Mouse (Mus musculus) kidney, embryonic 15.5 days (tissue): ENCODE measurements around the gene Rundc3a. TPM values are rescaled to one million over a fixed set of nuclear protein-coding genes. Genes with fewer than 3 reads are reported as not detected.

ENCODE experiments used
- ATAC-seq: fragments of 200-750 bp; cut with Nextera tagmentation; replicated peaks from 2 replicates; pipeline ENCODE4 v1.8.0; 2017; ENCODE audit warnings: moderate TSS enrichment; ENCODE audit not compliant: low FRiP score
- H3K27ac ChIP-seq: fragments of 300-500 bp; sonication (generic); 2 replicates; pipeline ENCODE4 v1.5.1; 2015; ENCODE audit warnings: mild to moderate bottlenecking, inconsistent platforms
- H3K27me3 ChIP-seq: fragments of 300-500 bp; sonication (generic); 2 replicates; pipeline ENCODE4 v1.6.1; 2015; ENCODE audit warnings: inconsistent platforms
- H3K36me3 ChIP-seq: fragments of 300-500 bp; sonication (generic); 2 replicates; pipeline ENCODE4 v1.6.1; 2015; ENCODE audit warnings: inconsistent platforms
- H3K4me1 ChIP-seq: fragments of 300-500 bp; sonication (generic); 2 replicates; pipeline ENCODE4 v1.6.1; 2015; ENCODE audit warnings: inconsistent platforms
- H3K4me2 ChIP-seq: fragments of 300-500 bp; sonication (generic); 2 replicates; pipeline ENCODE4 v1.6.1; 2015; ENCODE audit warnings: moderate library complexity, mild to moderate bottlenecking, inconsistent platforms
- H3K4me3 ChIP-seq: fragments of 300-500 bp; sonication (generic); replicated peaks from 2 replicates; pipeline ENCODE4 v1.5.1; 2015; ENCODE audit warnings: mild to moderate bottlenecking, inconsistent platforms
- H3K9ac ChIP-seq: fragments of 300-500 bp; sonication (generic); 2 replicates; pipeline ENCODE4 v1.6.1; 2015; ENCODE audit warnings: mild to moderate bottlenecking, inconsistent platforms
- H3K9me3 ChIP-seq: fragments of 300-500 bp; sonication (generic); replicated peaks from 2 replicates; pipeline ENCODE4 v1.6.1; 2016; ENCODE audit warnings: inconsistent platforms
- WGBS: fragments of 180-500 bp; shearing (Covaris S2); methylation state at CpG from one replicate; pipeline ENCODE4 v1.1.7; 2015; ENCODE audit warnings: mixed read lengths; 5-methylcytosine and 5-hydroxymethylcytosine counted together
- polyA plus RNA-seq: library from polyadenylated mRNA; unstranded; fragments of >200 nt; fragmentation: Nextera tagmentation; extraction: Ambion mirVana; gene quantifications from 2 replicates; pipeline ENCODE4 v1.2.1, GENCODE M21; 2015

Rundc3a gene
- polyA plus RNA-seq, result 2.5 and 4.9 TPM in 2 replicates

GRCm38 (mm10) chr11:102393238-102393634 lies at the start of gene Rundc3a:
Rundc3a (plus strand) TSS chr11:102393403.
- under 1% methylated on average over 34 of the region's 34 CpGs for WGBS
- H3K36me3 ChIP-seq, result no peaks in the 10 kb centered on the region
- peak within 1 kb of the TSS; percentile 47 for H3K4me3 ChIP-seq
- peak within 1 kb of the TSS; percentile 95 for H3K4me2 ChIP-seq
- H3K9ac ChIP-seq, result peak within 1 kb of the TSS; percentile 36; the same call in 1 of the 2 replicates
- peak; percentile 83 for ATAC-seq
- no peaks in the 10 kb centered on the region for H3K9me3 ChIP-seq
- H3K4me1 ChIP-seq, result peaks cover 25% of the 10 kb centered on the region
- peaks cover 50% of the 10 kb centered on the region for H3K27me3 ChIP-seq
- H3K27ac ChIP-seq, result peak within 1 kb of the TSS; percentile 27; the same call in 1 of the 2 replicates

DNA sequence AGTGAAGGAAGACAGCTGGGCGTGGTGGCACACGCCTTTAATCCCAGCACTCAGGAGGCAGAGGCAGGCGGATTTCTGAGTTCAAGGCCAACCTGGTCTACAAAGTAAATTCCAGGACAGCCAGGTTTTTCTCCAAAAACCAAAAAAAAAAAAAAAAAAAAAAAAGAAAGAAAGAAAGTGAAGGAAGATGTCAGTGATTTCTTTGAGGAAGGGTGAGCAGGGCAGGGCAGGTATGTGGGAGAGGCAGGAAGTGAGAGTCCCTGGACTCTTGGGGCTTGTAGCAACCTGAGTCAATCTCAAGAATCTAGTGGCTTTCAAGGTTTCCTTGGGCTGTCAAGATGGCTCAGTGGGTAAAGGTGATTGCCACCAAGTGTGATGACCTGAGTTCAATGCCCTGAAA lies 48.7 kb upstream of the Rundc3a start:
- ATAC-seq, result no peak

DNA sequence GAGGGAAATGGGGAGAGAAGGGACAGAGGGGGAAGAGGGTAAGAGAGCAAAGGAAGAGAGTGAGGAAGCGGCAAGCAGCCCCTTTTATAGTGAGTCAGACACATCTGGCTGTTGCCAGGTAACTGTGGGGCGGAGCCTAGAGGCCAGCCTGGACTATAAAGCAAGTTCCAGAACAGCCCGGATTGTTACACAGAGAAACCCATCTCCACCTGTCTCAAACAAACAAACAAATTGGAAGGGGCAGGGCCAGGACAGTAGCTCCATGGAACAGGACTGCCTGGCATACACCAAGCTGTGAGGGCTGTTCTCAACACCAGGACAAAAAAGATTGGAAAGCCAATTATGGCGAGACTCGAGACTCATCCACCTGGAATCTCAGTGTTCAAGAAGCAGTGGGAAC lies 46.3 kb upstream of the Rundc3a start:
- peaks cover 15% of the 10 kb centered on the region; the same call in 1 of the 2 replicates for H3K4me1 ChIP-seq
- no peak overlapping the region for H3K4me2 ChIP-seq
- no peak overlapping the region for H3K9ac ChIP-seq
- no peak overlapping the region for H3K27ac ChIP-seq
- WGBS, result 61% methylated on average over 5 of the region's 5 CpGs
- no peaks in the 10 kb centered on the region for H3K36me3 ChIP-seq
- no peak for ATAC-seq
- no peaks in the 10 kb centered on the region for H3K9me3 ChIP-seq
- H3K27me3 ChIP-seq, result 0 out of 2 replicates have a peak, but pooled peaks cover 3% of the 10 kb centered on the region
- no peak overlapping the region for H3K4me3 ChIP-seq

More for the DNA sequence above, 48.7 kb upstream of the Rundc3a start:
- WGBS, result 95% methylated on average over 3 of the region's 3 CpGs
- no peaks in the 10 kb centered on the region for H3K9me3 ChIP-seq
- no peaks in the 10 kb centered on the region for H3K27me3 ChIP-seq
- no peak overlapping the region for H3K4me2 ChIP-seq
- no peak overlapping the region for H3K4me3 ChIP-seq
- H3K9ac ChIP-seq, result no peak overlapping the region
- H3K27ac ChIP-seq, result no peak overlapping the region
- H3K4me1 ChIP-seq, result peaks cover 5% of the 10 kb centered on the region; the same call in 1 of the 2 replicates
- H3K36me3 ChIP-seq, result no peaks in the 10 kb centered on the region

DNA sequence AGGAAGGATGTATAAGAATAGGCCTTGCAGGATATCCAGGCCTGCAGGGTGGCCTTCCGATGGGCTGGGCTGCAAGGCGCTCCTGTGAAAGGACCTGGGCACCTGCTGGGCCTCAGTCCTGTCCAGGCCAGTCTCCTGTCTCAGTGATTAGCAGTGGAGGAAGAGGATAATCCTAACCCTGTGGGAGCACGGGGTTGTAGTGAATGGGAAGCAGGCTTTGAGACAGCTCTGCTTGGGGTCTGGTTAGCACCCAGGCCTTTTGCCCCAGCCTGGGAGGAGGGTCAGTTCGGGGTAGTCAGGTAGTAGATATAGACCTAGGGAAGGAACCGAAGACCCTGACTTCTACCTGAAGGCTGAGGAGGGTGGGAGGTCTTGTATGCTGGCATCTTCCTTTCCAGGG lies 45.5 kb upstream of the Rundc3a start:
- ATAC-seq, result no peak
- WGBS, result 82% methylated on average over 5 of the region's 5 CpGs
- no peak overlapping the region for H3K4me3 ChIP-seq

DNA sequence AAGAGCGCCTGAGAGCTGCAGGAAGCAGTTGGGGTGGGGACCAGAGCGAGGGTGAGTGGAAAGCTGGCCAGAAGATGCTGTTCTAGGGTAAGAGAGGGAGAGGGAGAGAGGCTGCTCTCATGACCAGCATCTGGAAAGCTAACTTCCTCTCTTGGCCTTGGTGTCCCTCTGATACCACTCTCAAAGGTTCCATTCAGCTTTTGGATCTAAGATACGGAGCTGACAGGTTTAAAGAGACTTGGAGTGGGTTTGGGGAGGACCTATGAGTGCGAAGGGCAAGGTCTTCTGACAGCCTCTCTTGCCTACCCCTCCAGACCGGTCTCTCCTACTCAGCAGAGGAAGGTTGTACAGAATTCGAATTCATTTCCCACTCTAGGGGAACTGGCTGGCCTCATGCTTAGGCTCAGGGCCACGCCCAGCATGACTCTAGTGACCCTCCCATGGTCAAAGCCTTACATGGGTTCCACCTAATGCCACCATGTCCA lies 45.1 kb upstream of the Rundc3a start:
- Histone ChIP-seq H3K4me3 (no peak overlapping the region), H3K9me3 (no peaks in the 10 kb centered on the region), H3K9ac (no peak overlapping the region), H3K4me2 (no peak overlapping the region), H3K27ac (no peak overlapping the region), H3K27me3 (peaks cover 6% of the 10 kb centered on the region; the same call in 1 of the 2 replicates), H3K4me1 (peaks cover 24% of the 10 kb centered on the region), H3K36me3 (no peaks in the 10 kb centered on the region)
- 86% methylated on average over 7 of the region's 7 CpGs for WGBS
- ATAC-seq, result no peak; the same call in 1 of the 2 replicates

More for the DNA sequence above, 45.5 kb upstream of the Rundc3a start:
- H3K36me3 ChIP-seq, result no peaks in the 10 kb centered on the region
- H3K4me1 ChIP-seq, result peaks cover 20% of the 10 kb centered on the region
- no peak overlapping the region for H3K27ac ChIP-seq
- peaks cover 6% of the 10 kb centered on the region; the same call in 1 of the 2 replicates for H3K27me3 ChIP-seq
- H3K4me2 ChIP-seq, result no peak overlapping the region
- H3K9me3 ChIP-seq, result no peaks in the 10 kb centered on the region
- H3K9ac ChIP-seq, result no peak overlapping the region

DNA sequence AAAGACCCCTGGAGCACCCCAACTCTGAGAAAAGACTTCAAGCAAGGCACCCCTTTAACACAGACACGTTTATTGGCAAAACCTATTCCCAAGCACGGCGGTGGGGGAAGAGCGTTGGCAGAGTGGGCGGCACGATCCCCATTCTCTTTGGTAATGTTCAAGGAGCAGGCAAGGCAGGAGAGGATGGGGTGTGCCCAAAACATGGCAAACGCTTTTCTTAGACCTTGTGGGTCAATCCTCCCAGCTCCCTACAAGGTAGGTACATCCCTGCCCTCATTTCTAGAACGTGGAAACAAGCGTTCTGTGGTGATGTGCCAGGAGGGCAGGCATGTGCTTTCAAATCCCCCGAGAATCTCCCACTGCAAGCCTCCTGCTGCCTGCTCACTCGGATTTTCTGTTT lies 44.4 kb upstream of the Rundc3a start:
- H3K36me3 ChIP-seq, result no peaks in the 10 kb centered on the region
- peaks cover 25% of the 10 kb centered on the region for H3K4me1 ChIP-seq
- no peak for ATAC-seq
- no peak overlapping the region for H3K4me2 ChIP-seq
- no peak overlapping the region for H3K27ac ChIP-seq
- no peak overlapping the region for H3K9ac ChIP-seq
- 85% methylated on average over 11 of the region's 11 CpGs for WGBS
- no peaks in the 10 kb centered on the region for H3K9me3 ChIP-seq
- peaks cover 10% of the 10 kb centered on the region for H3K27me3 ChIP-seq
- no peak overlapping the region for H3K4me3 ChIP-seq

GRCm38 (mm10) chr11:102349189-102349954 lies 43.8 kb upstream of the Rundc3a start:
- H3K4me2 ChIP-seq, result no peak overlapping the region
- H3K4me3 ChIP-seq, result no peak overlapping the region
- H3K27me3 ChIP-seq, result peaks cover 13% of the 10 kb centered on the region
- 83% methylated on average over 3 of the region's 3 CpGs for WGBS
- no peak overlapping the region for H3K9ac ChIP-seq
- no peaks in the 10 kb centered on the region for H3K36me3 ChIP-seq
- ATAC-seq, result peak; percentile 31; the same call in 1 of the 2 replicates
- no peaks in the 10 kb centered on the region for H3K9me3 ChIP-seq
- H3K4me1 ChIP-seq, result peaks cover 25% of the 10 kb centered on the region
- no peak overlapping the region for H3K27ac ChIP-seq

DNA sequence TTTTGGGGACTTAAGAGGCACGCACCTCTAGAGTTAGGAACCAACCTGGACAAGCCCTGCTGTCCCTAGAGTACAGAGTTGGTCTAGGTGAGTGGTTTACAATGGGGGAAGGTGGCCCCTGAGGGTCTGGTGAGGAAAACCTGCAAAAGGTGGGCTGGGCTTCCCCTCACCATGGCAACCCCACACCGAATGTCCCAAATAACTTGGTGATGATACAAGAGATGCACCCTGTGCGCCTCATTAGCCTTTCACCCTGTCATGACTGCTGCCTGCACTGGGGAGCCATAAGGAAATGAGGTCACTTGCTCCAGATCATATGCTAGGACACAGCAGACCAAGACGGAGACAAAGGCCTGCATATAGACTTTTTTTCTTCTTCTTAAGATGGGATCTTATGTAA lies 42.8 kb upstream of the Rundc3a start:
- no peak overlapping the region for H3K4me2 ChIP-seq
- H3K27ac ChIP-seq, result no peak overlapping the region
- peaks cover 13% of the 10 kb centered on the region for H3K27me3 ChIP-seq
- H3K4me1 ChIP-seq, result peaks cover 25% of the 10 kb centered on the region
- 78% methylated on average over 4 of the region's 4 CpGs for WGBS
- H3K4me3 ChIP-seq, result no peak overlapping the region
- ATAC-seq, result no peak
- H3K9ac ChIP-seq, result no peak overlapping the region
- no peaks in the 10 kb centered on the region for H3K36me3 ChIP-seq
- no peaks in the 10 kb centered on the region for H3K9me3 ChIP-seq

DNA sequence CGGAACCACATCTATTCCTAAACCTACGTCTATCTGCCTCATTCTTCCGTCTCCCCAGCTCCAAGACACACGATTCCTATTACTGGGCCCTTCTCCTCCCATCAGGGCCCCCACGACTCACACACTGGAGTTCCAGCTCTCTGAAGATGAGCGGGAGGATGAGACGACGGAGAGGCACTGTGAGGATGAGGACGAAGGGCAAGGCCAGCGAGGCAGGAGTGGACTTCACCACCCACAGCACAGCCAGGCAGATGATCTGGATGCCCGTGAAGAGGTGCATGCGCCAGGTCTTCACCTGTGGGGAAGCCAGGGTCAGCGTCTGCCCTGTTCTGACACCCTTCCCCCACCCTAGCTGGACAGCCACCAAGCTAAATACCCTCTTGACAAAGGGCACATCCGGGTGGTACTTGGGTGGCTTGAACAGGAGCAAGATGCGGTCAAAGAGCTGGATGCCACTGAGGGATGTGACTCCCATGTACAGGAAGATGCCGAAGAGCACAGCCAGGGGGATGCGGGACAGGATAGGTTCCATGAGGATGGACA lies 42.2 kb upstream of the Rundc3a start:
- WGBS, result 79% methylated on average over 17 of the region's 17 CpGs
- Histone ChIP-seq H3K4me2 (no peak overlapping the region), H3K9ac (no peak overlapping the region), H3K4me3 (no peak overlapping the region), H3K9me3 (no peaks in the 10 kb centered on the region), H3K4me1 (peaks cover 25% of the 10 kb centered on the region), H3K27me3 (peaks cover 13% of the 10 kb centered on the region), H3K36me3 (no peaks in the 10 kb centered on the region), H3K27ac (no peak overlapping the region)
- ATAC-seq, result no peak

GRCm38 (mm10) chr11:102352378-102352777 lies 40.8 kb upstream of the Rundc3a start:
- Histone ChIP-seq H3K4me2 (no peak overlapping the region), H3K27ac (no peak overlapping the region), H3K9ac (no peak overlapping the region), H3K4me1 (peaks cover 24% of the 10 kb centered on the region), H3K9me3 (no peaks in the 10 kb centered on the region), H3K27me3 (peaks cover 17% of the 10 kb centered on the region), H3K4me3 (no peak overlapping the region), H3K36me3 (no peaks in the 10 kb centered on the region)
- ATAC-seq, result no peak
- WGBS, result 52% methylated on average over 5 of the region's 5 CpGs

DNA sequence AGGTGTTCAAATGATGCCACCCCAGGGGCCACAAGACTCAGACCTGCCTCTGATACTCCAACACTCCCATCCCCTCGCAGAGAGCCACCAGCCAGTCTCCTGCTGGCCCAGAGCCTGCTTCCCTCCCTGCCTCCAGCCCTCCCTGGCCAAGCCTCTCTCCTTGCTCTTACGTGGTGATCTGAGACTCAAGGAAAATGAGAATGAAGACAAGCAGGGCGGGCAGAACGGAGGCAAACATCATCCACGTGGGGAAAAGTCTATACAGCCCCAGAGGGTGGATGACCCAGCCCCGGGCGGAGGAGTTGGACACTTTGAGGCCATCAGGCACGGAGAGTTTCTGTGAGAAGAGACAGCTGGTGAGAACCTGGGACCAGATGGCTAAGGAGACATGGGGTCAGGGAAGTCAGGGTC lies 40.2 kb upstream of the Rundc3a start:
- Histone ChIP-seq H3K9ac (no peak overlapping the region), H3K4me2 (no peak overlapping the region), H3K36me3 (no peaks in the 10 kb centered on the region), H3K4me3 (no peak overlapping the region), H3K27me3 (peaks cover 17% of the 10 kb centered on the region), H3K9me3 (no peaks in the 10 kb centered on the region), H3K27ac (no peak overlapping the region), H3K4me1 (peaks cover 24% of the 10 kb centered on the region)
- WGBS, result 13% methylated on average over 8 of the region's 8 CpGs
- no peak for ATAC-seq

- WGBS, result 82% methylated on average over 3 of the region's 3 CpGs
Observed at GRCm38 (mm10) chr11:102355501-102355900, 37.7 kb upstream of the Rundc3a start.

More at GRCm38 (mm10) chr11:102355501-102355900, 37.7 kb upstream of the Rundc3a start:
- no peak overlapping the region for H3K27ac ChIP-seq
- peaks cover 17% of the 10 kb centered on the region for H3K27me3 ChIP-seq
- no peak overlapping the region for H3K9ac ChIP-seq
- no peak overlapping the region for H3K4me3 ChIP-seq
- no peak overlapping the region for H3K4me2 ChIP-seq
- H3K36me3 ChIP-seq, result no peaks in the 10 kb centered on the region
- ATAC-seq, result no peak
- H3K9me3 ChIP-seq, result no peaks in the 10 kb centered on the region
- H3K4me1 ChIP-seq, result peaks cover 21% of the 10 kb centered on the region
